Mouse (Mus musculus): ENCODE measurements around the gene Tiam2. TPM values are rescaled to one million over a fixed set of nuclear protein-coding genes. Genes with fewer than 3 reads are reported as not detected.

Gene Tiam2
- polyA plus RNA-seq, 1 experiment from 2014 or later: 3.3 TPM

DNA sequence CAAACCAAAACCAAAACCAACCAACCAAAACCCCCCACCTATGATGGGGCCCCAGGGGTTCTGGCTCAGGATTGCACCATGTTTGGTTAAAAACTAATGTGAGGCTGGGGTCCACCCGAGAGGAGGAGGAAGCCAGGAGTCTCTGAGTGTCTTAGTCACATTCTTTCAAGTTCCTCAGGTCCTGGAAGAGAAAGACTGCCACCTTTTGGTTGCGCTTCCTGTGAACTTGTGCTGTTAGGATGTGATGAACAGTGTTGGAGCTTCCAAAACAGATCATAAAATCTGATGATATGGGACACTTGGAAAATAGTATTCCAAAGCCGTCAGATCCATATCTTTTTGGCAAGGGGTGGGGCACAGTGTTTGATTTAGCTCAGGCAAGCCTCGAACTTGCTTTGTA lies 174.6 kb downstream of the Tiam2 start:
- no peak for DNase-seq (ENCODE audit: low spot score)
- Histone ChIP-seq H3K4me3 (replicated peaks; ENCODE audit: low read depth, low read length) (no peak overlapping the region), H3K4me1 (replicated peaks; ENCODE audit: insufficient read depth, low read length) (no peaks in the 10 kb centered on the region), H3K9me3 (replicated peaks; ENCODE audit: low read length) (no peaks in the 10 kb centered on the region), H3K9ac (ENCODE audit: low read depth, low read length) (no peak overlapping the region), H3K4me2 (ENCODE audit: low read length) (no peak overlapping the region), H3K36me3 (ENCODE audit: insufficient read depth, low read length) (no peaks in the 10 kb centered on the region), H3K27me3 (ENCODE audit: insufficient read depth, low read length) (no peaks in the 10 kb centered on the region), H3K27ac (no peak overlapping the region)
- no peak for ATAC-seq (replicated peaks; ENCODE audit: low FRiP score, low read depth)
- TF ChIP-seq CTCF (IDR thresholded peaks at IDR 0.05; ENCODE audit: low read depth): peak; percentile 51
- 80% methylated on average over 4 of the region's 4 CpGs for WGBS

DNA sequence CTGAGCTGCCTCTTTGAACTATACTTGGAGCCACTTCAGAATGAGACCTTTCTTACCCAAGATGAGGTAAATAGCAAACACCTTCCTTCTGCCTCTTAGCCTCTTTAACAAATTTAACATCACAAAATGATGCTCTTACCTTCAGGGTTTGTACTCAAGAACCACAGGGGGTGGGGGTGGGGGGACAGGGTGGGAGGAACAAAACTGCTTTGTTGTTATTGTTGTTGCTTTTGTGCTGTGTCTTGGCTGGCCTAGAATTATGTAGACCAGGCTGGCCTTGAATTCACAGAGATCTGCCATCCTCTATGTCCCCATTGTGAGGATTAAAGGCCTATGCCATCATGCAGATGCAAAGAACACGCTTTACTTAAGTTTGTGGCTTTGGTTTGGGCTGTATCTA lies 179.3 kb downstream of the Tiam2 start:
- no peak overlapping the region for H3K4me3 ChIP-seq (replicated peaks; ENCODE audit: low read depth, low read length)
- H3K27ac ChIP-seq: no peak overlapping the region
- H3K9ac ChIP-seq (ENCODE audit: low read depth, low read length): no peak overlapping the region
- 92% methylated on average over 1 of the region's 1 CpGs for WGBS
- H3K4me2 ChIP-seq (ENCODE audit: low read length): no peak overlapping the region
- no peaks in the 10 kb centered on the region for H3K36me3 ChIP-seq (ENCODE audit: insufficient read depth, low read length)
- H3K27me3 ChIP-seq (ENCODE audit: insufficient read depth, low read length): no peaks in the 10 kb centered on the region
- no peak for DNase-seq (ENCODE audit: low spot score)
- H3K4me1 ChIP-seq (replicated peaks; ENCODE audit: insufficient read depth, low read length): no peaks in the 10 kb centered on the region
- no peak for TF ChIP-seq CTCF (IDR thresholded peaks at IDR 0.05; ENCODE audit: low read depth)
- ATAC-seq (replicated peaks; ENCODE audit: low FRiP score, low read depth): no peak
- H3K9me3 ChIP-seq (replicated peaks; ENCODE audit: low read length): no peaks in the 10 kb centered on the region

DNA sequence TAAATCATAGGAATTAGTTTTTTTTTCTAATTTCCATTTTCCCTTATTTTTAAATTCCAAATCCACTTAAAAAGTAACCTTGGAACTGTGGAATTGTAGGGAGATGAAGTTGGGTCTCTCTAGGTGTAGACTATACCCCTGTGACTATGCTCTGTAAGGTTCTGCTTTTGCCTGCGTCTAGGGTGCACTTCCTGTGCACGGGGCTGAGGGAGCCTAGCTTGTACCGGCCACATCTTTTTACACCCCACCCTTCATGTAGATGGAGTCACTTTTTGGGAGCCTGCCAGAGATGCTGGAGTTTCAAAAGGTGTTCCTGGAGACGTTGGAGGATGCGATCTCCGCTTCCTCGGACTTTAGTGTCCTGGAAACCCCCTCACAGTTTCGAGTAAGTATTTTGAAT lies 180.1 kb downstream of the Tiam2 start:
- WGBS: 83% methylated on average over 8 of the region's 8 CpGs
- Histone ChIP-seq H3K4me2 (ENCODE audit: low read length) (no peak overlapping the region), H3K4me1 (replicated peaks; ENCODE audit: insufficient read depth, low read length) (no peaks in the 10 kb centered on the region), H3K27ac (no peak overlapping the region), H3K9ac (ENCODE audit: low read depth, low read length) (no peak overlapping the region), H3K36me3 (ENCODE audit: insufficient read depth, low read length) (no peaks in the 10 kb centered on the region), H3K9me3 (replicated peaks; ENCODE audit: low read length) (no peaks in the 10 kb centered on the region), H3K27me3 (ENCODE audit: insufficient read depth, low read length) (no peaks in the 10 kb centered on the region), H3K4me3 (replicated peaks; ENCODE audit: low read depth, low read length) (no peak overlapping the region)
- no peak for DNase-seq (ENCODE audit: low spot score)
- ATAC-seq (replicated peaks; ENCODE audit: low FRiP score, low read depth): no peak
- TF ChIP-seq CTCF (IDR thresholded peaks at IDR 0.05; ENCODE audit: low read depth): no peak

DNA sequence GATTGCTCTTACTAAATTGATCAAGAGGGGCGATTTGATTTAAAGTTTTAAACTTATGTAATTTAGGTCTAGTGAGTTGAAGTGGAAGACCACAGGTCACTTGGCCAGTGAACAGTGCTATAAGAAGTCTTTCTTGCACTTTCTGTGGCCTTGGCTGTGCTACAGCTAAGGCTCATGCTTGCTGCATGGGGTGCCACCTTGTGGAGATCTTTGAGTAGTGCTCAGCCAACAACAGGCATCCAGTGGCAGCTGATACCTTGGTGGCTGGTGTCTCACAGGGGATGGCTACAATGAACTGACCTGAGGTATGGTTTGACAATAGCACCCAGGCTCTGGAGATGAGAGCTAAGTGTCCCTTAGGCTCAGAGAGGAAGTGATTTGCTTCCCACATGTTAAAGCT lies 183.5 kb downstream of the Tiam2 start:
- Histone ChIP-seq H3K27ac (no peak overlapping the region), H3K4me2 (ENCODE audit: low read length) (no peak overlapping the region), H3K9ac (ENCODE audit: low read depth, low read length) (no peak overlapping the region), H3K36me3 (ENCODE audit: insufficient read depth, low read length) (no peaks in the 10 kb centered on the region), H3K4me3 (replicated peaks; ENCODE audit: low read depth, low read length) (no peak overlapping the region), H3K27me3 (ENCODE audit: insufficient read depth, low read length) (no peaks in the 10 kb centered on the region), H3K9me3 (replicated peaks; ENCODE audit: low read length) (no peaks in the 10 kb centered on the region), H3K4me1 (replicated peaks; ENCODE audit: insufficient read depth, low read length) (no peaks in the 10 kb centered on the region)
- peak; percentile 92 for TF ChIP-seq CTCF (IDR thresholded peaks at IDR 0.05; ENCODE audit: low read depth)
- peak; percentile 63; the same call in 1 of the 2 replicates for ATAC-seq (replicated peaks; ENCODE audit: low FRiP score, low read depth)
- WGBS: 22% methylated on average over 1 of the region's 1 CpGs
- peak; percentile 77 for DNase-seq (ENCODE audit: low spot score)

DNA sequence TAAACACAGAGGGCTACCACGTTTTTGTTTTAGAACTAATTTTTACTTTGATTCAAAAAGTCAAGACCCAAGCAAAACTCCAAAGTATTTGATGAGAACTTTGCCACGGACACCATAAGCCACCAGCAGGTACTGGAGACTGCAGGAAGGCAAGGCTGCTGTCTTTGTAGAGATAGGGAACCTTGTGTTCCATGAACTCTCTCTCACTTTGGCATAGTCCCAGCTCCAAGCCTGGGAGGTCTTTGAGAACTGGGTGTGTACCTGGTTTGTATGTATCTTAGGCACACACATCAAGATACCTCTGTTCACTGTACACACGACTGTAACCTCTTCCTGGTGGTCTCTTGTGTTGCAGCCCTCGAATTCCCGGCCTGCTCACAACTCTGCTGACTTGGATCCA lies 187.9 kb downstream of the Tiam2 start:
- Histone ChIP-seq H3K4me2 (ENCODE audit: low read length) (no peak overlapping the region), H3K9me3 (replicated peaks; ENCODE audit: low read length) (no peaks in the 10 kb centered on the region), H3K36me3 (ENCODE audit: insufficient read depth, low read length) (0 out of 2 replicates have a peak, but pooled peaks cover 9% of the 10 kb centered on the region), H3K4me3 (replicated peaks; ENCODE audit: low read depth, low read length) (no peak overlapping the region), H3K27me3 (ENCODE audit: insufficient read depth, low read length) (no peaks in the 10 kb centered on the region), H3K27ac (no peak overlapping the region), H3K4me1 (replicated peaks; ENCODE audit: insufficient read depth, low read length) (no peaks in the 10 kb centered on the region), H3K9ac (ENCODE audit: low read depth, low read length) (no peak overlapping the region)
- DNase-seq (ENCODE audit: low spot score) (no peak), ATAC-seq (replicated peaks; ENCODE audit: low FRiP score, low read depth) (no peak)
- WGBS: 85% methylated on average over 5 of the region's 5 CpGs
- no peak for TF ChIP-seq CTCF (IDR thresholded peaks at IDR 0.05; ENCODE audit: low read depth)

DNA sequence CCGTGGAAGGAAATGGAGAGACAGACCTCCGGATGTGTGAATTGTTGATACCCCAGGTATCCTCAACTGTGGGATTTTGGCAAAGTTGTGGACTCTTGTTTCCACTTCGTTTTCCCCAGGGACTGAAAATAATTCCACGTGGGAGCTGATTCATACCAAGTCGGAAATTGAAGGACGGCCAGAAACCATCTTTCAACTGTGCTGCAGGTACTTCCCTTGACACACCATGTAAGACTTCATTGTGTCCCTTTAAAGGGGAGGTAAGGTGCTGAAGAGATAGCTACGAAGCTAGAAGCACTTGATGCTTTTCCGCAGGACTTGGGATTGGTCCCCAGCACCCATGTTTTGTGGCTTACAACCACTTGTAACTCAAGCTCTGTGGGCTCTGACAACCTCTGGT lies 189.5 kb downstream of the Tiam2 start:
- Histone ChIP-seq H3K36me3 (ENCODE audit: insufficient read depth, low read length) (0 out of 2 replicates have a peak, but pooled peaks cover 9% of the 10 kb centered on the region), H3K4me2 (ENCODE audit: low read length) (no peak overlapping the region), H3K9ac (ENCODE audit: low read depth, low read length) (no peak overlapping the region), H3K9me3 (replicated peaks; ENCODE audit: low read length) (no peaks in the 10 kb centered on the region), H3K27ac (no peak overlapping the region), H3K4me1 (replicated peaks; ENCODE audit: insufficient read depth, low read length) (no peaks in the 10 kb centered on the region), H3K27me3 (ENCODE audit: insufficient read depth, low read length) (no peaks in the 10 kb centered on the region), H3K4me3 (replicated peaks; ENCODE audit: low read depth, low read length) (no peak overlapping the region)
- 94% methylated on average over 8 of the region's 8 CpGs for WGBS
- ATAC-seq (replicated peaks; ENCODE audit: low FRiP score, low read depth): no peak
- TF ChIP-seq CTCF (IDR thresholded peaks at IDR 0.05; ENCODE audit: low read depth): no peak
- no peak for DNase-seq (ENCODE audit: low spot score)

DNA sequence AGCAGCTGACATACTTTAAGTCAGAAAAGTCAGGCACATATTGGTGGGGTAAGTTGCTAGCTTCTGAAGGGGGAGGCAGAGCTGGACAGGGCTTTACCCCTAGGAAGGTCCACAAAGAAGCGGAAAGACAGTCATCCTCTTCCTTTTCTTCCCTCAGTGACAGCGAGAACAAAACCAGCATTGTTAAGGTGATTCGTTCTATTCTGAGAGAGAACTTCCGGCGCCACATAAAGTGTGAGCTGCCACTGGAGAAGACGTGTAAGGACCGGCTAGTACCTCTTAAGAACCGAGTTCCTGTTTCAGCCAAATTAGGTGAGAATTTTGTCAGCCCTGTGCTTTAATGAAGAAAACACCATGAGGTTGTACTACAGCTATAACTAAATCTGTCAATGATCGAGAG lies 190.0 kb downstream of the Tiam2 start:
- 0 out of 2 replicates have a peak, but pooled peaks cover 9% of the 10 kb centered on the region for H3K36me3 ChIP-seq (ENCODE audit: insufficient read depth, low read length)
- ATAC-seq (replicated peaks; ENCODE audit: low FRiP score, low read depth) (no peak), DNase-seq (ENCODE audit: low spot score) (no peak)
- no peaks in the 10 kb centered on the region for H3K27me3 ChIP-seq (ENCODE audit: insufficient read depth, low read length)
- TF ChIP-seq CTCF (IDR thresholded peaks at IDR 0.05; ENCODE audit: low read depth): no peak
- H3K27ac ChIP-seq: no peak overlapping the region
- no peaks in the 10 kb centered on the region for H3K9me3 ChIP-seq (replicated peaks; ENCODE audit: low read length)
- H3K4me1 ChIP-seq (replicated peaks; ENCODE audit: insufficient read depth, low read length): no peaks in the 10 kb centered on the region
- WGBS: 71% methylated on average over 9 of the region's 9 CpGs
- no peak overlapping the region for H3K9ac ChIP-seq (ENCODE audit: low read depth, low read length)
- no peak overlapping the region for H3K4me3 ChIP-seq (replicated peaks; ENCODE audit: low read depth, low read length)
- no peak overlapping the region for H3K4me2 ChIP-seq (ENCODE audit: low read length)
